Mouse (Mus musculus): ENCODE data around the gene Tspan4.

Gene Tspan4

DNA sequence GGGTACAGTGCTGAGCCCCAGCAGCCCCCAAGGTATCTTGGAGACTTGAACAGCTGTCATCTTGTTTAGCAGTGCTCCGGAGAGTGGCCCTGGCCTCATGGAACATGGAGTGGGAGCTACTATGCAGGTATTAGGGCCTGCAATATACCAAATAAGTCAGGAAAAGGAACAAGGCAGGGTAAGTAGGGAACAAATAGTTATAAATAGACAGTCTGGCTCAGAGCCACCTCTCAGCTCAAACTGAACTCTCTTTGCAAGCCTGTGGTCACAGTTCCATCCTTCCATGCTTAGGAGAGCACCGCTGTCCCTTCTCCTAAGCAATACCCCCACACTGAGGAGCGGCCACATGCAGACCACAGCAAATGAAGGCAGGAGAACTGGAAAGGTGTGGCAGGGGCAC lies 22.6 kb downstream of the Tspan4 start:
- in situ Hi-C loops (cut with MboI, MseI), result loop anchor here (25.0 kb wide), 2 partner anchors 165 to 390 kb away; partner anchors contain the start of gene Muc6

- in situ Hi-C loops (cut with MboI, MseI), result no loop called here
Observed at GRCm38 (mm10) chr7:141501820-141502555, 26.9 kb downstream of the Tspan4 start.

DNA sequence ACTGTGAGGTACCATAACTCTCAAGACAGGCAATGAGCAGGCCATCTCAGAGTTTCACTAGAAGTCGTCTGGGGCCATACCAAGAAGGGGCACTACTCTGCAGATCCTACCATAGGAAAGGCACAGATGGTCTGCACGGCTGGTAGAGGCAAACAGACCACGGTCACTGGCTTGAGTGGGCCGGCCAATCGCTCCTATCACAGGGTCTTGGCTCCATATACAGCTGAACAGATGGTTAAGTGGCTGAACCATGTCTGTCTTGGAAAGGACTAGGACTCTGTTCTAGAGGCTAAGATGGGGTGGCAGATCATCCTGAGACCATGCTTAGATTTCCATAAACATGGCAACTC lies 27.5 kb downstream of the Tspan4 start:
- in situ Hi-C loops (cut with MboI, MseI), result no loop called here

DNA sequence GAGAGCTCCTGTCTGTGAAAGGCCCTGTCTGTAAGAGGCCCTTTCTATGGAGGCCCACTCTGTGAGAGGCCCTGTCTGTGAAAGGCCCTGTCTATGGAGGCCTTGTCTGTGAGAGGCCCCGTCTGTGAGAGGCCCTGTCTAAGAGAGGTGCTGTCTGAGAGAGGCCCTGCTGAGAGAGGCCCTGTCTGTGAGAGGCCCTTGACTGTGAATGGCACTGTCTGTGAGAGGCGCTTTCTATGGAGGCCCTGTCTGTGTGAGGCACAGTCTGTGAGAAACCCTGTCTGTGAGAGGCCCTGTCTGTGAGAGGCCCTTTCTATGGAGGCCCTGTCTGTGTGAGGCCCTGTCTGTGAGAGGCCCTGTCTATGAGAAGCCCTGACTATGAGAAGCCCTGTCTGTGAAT lies 31.2 kb downstream of the Tspan4 start:
- in situ Hi-C loops (cut with MboI, MseI), result no loop called here

- in situ Hi-C loops (cut with MboI, MseI), result no loop called here
Observed at GRCm38 (mm10) chr7:141508160-141508559, 33.1 kb downstream of the Tspan4 start.

DNA sequence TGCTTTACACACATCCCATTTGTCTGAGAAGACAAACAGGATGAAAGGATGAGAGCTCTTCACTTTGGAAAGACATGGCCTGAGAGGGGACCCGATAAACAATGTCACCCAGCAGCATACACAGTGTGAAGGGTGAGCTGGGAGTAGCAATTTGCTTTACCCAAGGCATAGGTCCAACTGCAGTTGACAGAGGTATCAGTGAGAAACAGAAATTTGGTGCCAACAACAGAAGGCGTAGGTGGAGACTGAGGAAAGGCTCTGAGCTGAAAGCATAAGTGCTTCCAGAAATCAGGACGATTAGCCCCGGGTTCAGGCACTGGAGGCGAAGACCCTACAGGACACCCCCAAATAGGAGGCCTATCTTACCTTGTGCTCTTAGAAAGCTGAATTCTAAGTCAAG lies 35.2 kb downstream of the Tspan4 start:
- in situ Hi-C loops (cut with MboI, MseI), result no loop called here

DNA sequence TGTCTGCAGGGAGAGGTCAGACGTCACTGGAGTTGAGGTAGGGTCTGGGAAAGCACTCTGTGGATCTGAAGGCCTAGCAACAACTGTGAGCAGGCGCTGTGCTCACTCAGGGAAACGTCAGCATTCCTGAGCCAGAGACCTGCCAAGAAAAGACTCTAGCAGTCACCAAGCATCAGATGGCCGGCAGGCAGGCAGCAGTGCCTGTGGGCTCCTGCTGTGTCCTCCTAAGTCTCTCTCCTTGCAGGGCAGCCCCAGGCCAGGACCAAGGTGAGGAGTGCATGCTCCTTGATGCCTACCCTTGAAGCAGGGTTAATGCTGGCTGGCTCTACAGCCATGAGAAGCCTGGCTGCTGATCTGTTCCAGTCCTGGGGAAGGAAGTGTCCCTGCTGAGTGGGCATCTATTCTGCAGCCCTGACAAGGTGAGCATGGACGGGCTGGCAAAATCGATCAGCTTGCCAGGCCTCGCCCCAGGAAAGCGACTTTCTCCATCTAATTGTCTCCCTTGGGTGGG lies 35.7 kb downstream of the Tspan4 start:
- in situ Hi-C loops (cut with MboI, MseI), result no loop called here

DNA sequence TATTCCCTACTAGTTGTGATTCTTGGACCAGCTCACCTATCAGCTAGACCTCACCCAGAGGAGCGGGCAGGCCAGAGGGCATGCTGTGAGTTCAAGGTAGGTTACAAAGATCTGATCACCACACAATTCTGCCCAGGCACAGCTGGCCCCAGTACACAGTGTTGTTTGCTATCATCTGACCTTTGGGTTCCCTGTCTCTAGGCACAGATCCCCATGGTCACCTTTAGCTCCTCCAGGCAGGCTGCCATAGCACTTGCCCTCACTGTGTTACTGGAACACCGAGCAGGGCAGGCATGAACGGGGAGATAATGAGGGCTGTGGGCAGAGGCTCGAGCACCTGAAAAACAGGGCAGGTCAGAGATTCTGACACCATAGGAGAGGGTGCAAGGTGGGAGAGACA lies 42.6 kb downstream of the Tspan4 start:
- in situ Hi-C loops (cut with MboI, MseI), result no loop called here

GRCm38 (mm10) chr7:141518296-141518695 lies 43.3 kb downstream of the Tspan4 start:
- in situ Hi-C loops (cut with MboI, MseI), result no loop called here

GRCm38 (mm10) chr7:141518926-141519325 lies 43.9 kb downstream of the Tspan4 start:
- in situ Hi-C loops (cut with MboI, MseI), result no loop called here

DNA sequence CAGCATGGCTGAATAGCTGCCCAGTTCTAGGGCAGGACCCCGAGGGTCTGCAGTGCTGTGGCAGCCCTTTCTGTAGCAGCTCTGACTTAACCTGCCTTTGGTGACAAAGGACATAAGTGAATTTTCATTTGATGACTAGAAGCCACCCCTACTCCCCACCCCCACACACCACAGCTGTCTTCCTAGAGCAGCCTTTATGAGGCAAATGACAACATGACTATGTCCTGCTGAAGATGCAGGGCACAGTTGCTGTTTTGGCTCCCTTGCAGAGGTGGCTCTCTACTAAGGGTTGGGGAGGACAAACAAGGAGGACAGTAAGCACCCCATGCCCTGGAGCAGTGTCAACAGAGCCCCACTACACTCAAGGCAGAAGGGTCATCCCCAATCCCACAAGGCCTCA lies 44.8 kb downstream of the Tspan4 start:
- in situ Hi-C loops (cut with MboI, MseI), result no loop called here

GRCm38 (mm10) chr7:141523007-141523406 lies 48.0 kb downstream of the Tspan4 start:
- in situ Hi-C loops (cut with MboI, MseI), result no loop called here

- in situ Hi-C loops (cut with MboI, MseI), result no loop called here
Observed at GRCm38 (mm10) chr7:141524271-141524670, 49.2 kb downstream of the Tspan4 start.

GRCm38 (mm10) chr7:141524760-141525579 lies 49.9 kb downstream of the Tspan4 start:
- in situ Hi-C loops (cut with MboI, MseI), result loop anchor here (5.0 kb wide), 1 partner anchor 38 kb away; no protein-coding TSS in a partner anchor

- in situ Hi-C loops (cut with MboI, MseI), result loop anchor here (5.0 kb wide), 1 partner anchor 38 kb away; no protein-coding TSS in a partner anchor
Observed at GRCm38 (mm10) chr7:141525580-141525925, 50.5 kb downstream of the Tspan4 start.

GRCm38 (mm10) chr7:141535570-141535969 lies 60.5 kb downstream of the Tspan4 start:
- in situ Hi-C loops (cut with MboI, MseI), result no loop called here

DNA sequence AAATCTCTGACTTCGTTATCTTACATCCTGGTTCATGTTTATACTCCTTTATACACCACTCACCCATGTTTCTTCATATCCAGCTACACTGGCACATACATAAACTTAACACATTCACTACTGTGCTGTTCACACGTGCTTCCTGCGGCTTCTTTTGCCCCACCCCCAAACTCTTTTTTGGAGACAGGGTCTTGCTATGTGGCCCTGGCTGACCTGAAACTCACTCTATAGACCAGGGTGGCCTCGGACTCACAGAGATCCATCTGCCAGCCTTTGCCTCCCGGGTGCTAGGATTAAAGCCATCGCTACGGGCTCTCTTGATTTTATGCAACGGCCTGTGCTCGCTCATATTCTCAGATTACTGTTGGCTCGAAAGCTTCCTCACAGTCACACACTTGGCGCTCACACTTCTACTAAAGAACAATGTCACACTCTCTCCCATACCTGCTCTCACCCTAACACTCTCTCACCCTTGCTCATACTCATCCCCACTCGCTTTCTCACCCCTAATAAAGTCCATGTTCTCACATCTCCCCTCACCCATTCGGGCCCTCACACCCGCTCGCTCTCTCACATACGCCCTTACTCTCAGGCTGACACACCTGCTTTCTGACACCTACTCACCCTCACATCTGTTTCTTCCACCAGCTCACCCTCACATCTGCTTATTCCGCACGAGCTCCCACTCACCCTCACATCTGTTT lies 64.0 kb downstream of the Tspan4 start:
- in situ Hi-C loops (cut with MboI, MseI), result no loop called here

DNA sequence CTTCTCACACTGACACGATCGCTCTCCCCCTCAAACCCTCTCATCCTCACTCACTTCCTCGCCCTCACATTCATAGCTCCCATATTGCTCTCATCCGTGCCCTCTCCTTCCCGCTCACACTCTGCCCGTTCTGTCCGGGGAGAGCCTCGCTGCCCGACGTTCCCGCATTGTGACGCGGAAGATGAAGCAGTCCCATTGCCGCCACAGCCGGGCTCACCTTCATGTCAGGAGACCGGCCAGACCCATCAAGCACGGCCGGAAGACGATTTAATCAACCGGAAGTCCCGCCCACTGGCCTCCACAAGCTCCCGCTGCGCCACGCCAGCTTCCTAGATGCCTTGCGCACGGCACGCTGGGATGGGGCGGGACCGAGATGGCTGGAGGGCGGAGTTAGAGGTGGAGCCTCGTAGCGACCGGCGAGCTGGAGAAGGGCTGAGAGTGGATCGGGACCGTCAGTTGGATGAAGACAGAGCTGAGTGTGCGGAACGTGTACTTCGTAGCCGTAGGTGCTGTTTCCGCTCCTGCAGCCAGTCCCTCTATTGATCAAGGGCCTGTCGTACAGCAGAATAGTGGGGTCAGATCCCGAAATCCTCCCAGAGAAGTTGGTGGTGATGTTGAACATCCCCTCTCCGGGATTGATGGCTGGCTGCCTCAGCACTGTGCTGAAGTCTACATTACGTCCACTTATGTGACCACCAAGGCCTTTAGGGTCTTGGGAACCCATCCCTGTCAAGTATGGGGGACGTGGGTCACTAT lies 64.7 kb downstream of the Tspan4 start, which contains the start of gene Chid1:
Gene Chid1 (minus strand): TSS at position 302 of the 756 bp plus-strand sequence.
- in situ Hi-C loops (cut with MboI, MseI), result no loop called here

DNA sequence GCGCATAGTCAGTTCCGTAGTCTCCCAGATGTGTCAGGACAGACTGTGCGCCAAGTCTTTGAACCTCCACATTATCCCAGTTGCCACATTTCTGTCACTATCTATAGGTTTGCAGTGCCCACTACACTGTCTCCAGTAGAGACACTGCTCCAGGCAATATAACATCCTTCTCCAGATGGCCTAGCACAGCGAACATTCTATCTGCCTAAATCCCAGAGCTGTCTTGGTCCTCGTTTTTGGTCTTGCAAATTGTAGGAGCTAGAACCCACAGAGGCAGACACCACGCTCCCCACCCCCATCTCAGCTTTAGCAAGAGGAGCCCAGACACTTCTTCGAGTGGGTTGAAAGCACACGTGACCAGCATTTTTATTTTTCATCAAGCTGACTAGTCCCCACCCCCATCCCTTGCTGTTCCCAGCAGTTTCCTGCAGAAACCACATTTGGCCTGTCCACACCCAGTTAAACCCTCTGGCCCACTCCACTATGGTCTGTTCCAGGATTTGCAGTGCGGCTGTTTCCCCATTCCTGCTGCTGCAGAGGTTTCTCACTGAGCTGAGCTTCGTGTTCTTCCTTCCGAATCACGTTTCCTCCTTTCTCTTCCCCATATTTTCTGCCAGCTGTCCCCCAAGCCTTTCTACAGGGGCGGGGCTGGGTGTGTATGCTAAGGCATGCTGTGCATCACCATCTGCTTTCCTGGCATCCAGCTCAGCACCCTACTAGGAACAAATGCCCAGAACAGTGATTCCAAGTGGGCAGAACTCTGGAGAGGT lies 65.5 kb downstream of the Tspan4 start:
- in situ Hi-C loops (cut with MboI, MseI), result no loop called here

- in situ Hi-C loops (cut with MboI, MseI), result no loop called here
Observed at GRCm38 (mm10) chr7:141541681-141542080, 66.6 kb downstream of the Tspan4 start.

DNA sequence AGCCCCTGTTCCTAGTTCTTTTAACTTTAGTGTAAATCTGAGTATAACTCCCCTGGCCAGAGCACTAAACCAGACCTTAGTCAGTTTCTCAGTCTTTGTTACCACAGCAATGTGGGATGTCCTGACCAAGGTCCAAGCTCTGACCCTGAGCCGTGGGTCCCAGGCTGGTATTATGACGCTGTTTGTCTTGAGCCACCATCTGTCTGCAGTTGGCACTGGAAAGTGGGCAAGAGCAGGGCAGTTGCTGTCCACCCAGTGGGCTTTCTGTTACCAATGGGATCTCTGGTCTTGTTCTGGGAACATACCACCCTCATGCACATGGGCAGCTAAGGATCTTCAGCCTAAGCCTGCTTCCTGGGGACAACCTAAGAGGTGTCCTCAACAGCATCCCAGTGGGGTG lies 67.5 kb downstream of the Tspan4 start:
- in situ Hi-C loops (cut with MboI, MseI), result no loop called here

All from regulatory T cell (primary cell).